Mouse (Mus musculus) liver (tissue): ENCODE data around the gene Rassf6.
"Not testable (repeated sequence)": the region's sequence is repeated elsewhere in the genome, so short reads cannot be mapped to it uniquely, and the experiment has no call there.

Experiments
- DNase-seq: peaks from one replicate; pipeline ENCODE4 v3.0.0-alpha.2; 2020; ENCODE audit warnings: mixed read lengths

The Rassf6 gene

DNA sequence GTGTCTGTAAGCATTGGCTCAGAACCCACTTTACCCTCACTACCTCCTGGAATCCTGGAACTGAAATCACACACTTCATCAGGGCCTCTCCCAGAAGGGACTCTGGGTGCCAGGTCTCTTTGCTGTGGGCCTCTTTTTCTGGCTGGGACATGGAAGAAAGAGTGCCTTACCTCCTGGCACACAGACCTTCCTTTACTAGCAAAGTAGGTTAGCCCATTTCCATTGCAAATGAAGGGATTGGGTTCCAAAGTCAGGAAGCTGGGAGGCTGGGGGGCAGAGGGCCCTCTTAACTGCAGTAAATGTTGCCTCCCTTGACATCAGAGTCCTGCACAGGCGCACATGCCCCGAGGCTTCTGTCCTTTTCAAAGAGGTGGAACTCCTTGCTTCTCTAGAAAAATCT lies 17.2 kb downstream of the Rassf6 start:
- no peak for DNase-seq

DNA sequence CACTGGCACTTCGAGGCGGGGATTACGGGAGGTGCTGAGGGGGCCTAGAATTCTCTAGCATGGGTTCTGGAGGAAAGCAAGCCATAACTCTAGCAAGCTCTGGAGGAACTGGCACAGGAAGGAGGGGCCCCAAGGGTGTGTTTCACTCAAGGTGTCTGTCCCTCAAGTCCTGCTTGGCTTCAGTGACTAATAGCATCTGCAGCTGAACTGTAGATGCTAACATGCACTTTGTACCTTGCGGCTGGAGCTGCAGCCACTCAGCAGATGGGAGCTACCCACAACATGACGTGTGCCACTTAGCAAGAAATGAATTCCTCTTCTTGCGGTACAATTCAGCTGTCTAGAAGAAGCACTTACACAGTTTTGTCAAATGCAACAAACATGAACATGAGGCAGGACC lies 18.7 kb downstream of the Rassf6 start:
- DNase-seq = no peak

DNA sequence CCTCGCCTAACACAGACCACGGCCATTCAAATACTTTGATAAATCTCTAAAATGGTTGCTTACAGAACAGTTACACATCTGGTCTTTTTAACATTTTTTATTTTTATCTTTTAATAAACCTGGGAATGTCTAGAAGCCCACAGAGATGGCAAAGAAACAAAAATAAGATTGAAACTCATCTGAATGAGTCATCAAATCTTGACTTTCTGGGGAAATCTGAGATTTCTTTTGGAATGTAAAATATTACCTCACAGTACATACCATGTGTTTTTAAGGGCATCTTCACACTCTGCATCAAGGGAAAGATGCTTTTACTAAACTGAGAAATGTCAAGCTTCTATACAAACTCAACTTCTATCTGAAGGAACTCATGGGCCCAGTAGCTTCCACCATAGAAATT lies 19.1 kb downstream of the Rassf6 start:
- no peak for DNase-seq

DNA sequence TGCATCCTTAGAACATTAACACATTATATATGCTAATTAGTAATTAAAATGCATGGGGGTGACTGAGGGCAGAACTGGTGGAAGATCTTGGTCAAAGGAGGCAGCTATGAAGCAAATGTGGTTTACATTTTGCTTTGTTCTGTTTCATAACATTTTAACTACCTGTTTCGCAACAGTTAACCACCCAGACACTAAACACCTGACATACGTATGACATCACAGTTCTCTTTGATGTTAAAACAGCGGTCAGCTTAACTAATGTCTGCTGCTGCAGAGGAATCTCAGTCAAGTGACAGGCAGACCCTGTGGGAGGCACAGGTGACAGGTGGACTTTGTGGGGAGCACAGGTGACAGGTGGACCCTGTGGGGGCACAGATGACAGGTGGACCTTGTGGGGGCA lies 22.6 kb downstream of the Rassf6 start:
- no peak for DNase-seq

DNA sequence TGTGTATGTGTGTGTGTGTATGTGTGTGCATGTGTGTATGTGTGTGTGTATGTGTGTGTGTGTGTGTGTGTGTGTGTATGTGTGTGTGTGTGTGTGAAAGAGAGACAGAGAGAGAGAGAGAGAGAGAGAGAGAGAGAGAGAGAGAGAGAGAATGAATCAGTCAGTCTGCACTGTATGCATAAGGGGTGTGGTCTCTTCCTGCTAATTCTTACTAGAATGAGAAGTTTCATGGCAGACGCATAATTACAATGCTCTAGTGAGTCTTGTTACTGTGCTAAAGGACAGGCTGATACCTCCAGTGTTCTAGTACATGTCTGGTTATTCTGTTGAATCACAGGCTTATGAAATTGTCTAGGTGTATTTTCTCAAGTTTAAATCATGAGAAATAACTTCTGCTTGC lies 27.7 kb downstream of the Rassf6 start:
- not testable (repeated sequence) for DNase-seq

DNA sequence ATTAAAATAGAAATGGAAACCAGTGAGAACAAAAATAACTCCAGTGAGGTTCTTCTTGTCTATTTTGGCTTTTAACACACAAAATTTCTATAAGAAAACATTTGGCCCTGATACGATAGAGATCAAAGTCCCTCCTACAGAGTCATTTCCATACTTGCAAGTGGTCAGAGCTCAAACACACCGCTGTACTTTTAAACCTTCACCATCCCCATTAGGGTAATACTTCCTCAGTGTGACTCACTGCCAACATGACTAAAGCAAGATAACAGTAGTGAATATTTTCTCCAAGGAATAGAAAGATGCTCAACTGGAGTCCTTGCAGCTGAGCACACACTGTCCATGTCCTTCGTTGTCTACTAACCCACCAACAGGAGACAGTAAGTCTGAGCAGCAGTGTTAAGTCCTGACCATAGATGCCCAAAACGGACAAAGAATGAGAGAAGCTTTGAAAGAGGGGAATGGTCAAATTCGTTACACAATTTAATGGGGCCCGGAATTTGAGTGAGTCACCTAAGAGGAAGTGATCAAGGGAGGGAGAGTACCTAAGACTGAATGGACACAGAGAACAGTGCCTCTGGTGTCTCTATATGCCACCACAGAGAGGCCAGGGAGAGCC lies 28.4 kb downstream of the Rassf6 start:
- DNase-seq = no peak

DNA sequence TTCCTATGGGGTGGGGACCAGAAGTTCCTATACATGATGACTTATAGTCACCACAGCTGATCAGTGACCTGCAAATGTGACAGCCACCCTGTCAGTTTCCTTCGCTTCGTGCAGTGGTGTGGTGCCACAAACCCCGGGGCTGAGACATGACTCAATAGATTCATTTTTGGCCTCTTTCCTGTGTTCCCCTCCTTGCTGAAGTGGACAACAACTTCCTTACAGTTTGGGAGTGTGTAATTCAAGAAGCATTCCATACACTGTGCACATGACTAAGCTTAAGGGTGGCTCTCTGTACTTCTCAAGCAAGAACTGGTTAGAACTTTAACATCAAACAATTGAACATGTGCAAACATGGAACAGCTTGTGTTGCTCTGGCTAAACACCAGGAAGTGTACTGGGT lies 29.1 kb downstream of the Rassf6 start:
- no peak for DNase-seq

DNA sequence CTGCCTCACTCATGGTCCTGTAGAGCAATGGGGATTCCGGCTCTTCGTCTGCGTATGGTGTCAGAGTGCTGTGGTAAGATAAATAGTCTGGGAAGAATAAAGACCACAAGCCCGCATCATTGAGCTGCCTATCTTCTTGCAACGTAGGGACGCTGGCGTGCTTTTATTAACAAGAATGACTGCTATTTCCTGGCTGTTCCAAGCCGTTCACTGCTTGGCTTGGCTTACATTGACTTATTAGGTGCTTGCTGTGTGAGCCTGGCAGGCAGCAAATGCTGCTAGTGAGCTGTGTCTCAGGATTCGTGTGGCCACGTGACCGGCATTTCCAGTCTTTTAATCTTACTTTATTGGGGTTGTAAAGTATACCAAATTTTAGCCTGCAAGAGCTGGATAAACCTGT lies 31.6 kb downstream of the Rassf6 start:
- DNase-seq = peak; percentile 13

DNA sequence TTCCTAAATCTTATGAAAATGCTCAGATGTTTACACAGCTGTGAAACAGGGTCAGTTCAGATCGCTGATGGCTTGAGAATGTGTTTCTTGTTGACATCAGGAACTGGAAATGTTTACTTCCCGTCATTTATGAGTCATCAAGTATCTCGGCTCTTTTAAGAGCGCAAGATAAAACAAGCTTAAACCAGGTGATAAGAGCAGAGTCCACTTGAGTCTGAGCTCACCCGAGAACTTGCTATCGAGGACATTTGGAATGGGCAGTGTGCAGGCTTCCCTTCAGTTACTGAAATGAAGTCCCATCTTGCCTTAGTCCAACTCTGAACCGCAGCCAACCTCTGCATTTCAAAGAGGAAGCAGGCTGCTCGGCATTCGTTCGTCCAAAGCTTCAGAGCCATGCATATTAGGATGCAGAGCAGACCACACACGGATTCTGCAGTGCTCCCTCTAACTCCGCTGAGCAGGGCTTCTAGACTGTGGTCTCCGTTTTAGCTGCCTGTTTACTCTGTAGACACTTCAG lies 37.0 kb downstream of the Rassf6 start:
- DNase-seq = no peak

DNA sequence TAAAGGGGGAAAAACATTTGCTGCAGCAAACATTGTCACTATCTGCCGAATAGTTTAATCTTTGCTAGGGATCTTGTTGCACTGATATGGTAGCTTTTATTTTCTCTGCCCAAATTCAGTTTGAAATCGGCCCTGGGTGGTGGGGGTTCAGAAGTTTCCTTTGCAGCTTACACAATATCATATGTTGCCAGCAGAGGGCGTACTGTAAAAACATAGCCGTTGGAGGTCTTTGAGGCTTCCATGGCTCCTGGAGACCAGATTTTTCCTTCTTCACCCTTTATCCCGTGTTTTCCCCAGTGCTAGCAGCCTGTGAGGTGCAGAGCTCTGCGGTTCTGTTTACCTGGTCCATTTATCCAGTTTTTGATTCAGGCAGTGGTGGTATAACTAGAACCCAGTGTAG lies 39.0 kb downstream of the Rassf6 start:
- peak; percentile 16 for DNase-seq

DNA sequence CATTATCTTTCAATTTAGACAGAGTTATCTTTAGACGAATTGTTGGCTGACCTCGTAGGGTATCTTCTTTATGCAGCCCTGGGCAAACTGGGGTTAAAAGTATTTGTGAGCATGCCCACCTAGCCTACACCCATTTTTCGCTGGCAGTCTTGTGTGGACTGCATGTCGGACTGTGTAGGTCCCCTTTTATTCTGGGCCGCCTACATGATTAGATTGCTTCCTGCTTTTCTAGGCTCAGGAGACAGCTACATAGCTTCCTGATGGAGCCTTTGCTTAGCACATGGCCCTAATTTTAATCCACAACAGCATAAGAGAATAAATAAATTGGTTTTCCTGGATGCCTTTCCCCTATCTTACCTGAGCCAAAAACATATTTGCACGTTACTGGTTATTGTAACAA lies 44.3 kb downstream of the Rassf6 start:
- DNase-seq = no peak

DNA sequence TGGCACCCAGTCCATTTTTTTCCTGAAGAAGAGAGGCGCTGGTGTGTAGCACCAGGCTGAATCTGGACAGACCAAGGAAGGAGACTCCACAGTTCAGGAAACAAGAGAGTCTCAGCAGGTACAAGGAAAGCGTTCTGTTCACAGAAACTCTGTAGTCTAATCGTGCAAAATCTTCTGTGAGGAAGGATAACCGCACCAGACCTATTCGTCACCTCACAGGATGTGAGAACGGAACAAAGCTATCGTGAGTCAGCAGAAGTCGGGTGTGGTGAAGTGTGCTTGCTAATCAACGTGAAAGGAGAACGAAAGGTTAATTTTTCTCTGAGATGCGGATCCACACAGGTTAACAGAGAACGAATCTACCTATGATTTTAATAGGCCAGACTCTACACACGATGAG lies 45.5 kb downstream of the Rassf6 start:
- peak; percentile 11 for DNase-seq

DNA sequence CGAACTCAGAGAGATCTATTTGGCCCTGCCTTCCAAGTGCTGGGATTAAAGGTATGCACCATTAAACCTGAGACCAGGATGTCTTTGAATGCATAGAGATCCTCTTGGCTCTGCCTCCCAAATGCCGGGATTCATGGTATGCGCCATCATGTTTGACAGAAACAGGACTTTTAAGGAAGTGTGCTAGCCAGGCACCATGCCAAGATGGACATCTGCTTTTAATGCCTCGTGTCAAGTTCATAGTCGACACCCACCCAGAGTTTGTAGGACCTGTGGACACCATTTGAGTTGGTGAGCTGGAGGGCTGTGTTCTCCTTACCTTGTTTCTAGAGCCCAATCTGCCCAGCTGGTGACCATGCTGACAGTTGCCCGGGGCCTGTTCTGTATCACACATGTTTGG lies 48.5 kb downstream of the Rassf6 start:
- no peak for DNase-seq

DNA sequence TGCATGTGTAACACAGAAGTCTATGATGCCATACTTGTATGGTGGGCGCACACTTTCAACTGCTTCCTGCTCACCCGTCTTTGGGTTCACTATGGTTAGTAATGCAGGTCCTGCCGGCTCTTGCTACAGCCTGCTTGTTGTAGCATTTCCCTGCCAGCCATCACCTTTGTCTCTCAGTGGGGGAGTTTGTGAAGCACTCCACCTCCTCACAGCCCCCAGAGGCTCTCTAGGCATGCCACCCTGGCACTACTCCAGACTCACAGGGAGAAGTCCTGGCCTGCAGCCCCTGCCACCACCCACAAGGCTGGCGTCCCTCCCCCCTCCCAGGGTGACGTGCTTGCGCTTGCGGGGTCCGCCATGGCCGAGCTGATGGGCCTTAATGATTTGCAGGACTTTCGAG lies 49.8 kb downstream of the Rassf6 start:
- DNase-seq = no peak

DNA sequence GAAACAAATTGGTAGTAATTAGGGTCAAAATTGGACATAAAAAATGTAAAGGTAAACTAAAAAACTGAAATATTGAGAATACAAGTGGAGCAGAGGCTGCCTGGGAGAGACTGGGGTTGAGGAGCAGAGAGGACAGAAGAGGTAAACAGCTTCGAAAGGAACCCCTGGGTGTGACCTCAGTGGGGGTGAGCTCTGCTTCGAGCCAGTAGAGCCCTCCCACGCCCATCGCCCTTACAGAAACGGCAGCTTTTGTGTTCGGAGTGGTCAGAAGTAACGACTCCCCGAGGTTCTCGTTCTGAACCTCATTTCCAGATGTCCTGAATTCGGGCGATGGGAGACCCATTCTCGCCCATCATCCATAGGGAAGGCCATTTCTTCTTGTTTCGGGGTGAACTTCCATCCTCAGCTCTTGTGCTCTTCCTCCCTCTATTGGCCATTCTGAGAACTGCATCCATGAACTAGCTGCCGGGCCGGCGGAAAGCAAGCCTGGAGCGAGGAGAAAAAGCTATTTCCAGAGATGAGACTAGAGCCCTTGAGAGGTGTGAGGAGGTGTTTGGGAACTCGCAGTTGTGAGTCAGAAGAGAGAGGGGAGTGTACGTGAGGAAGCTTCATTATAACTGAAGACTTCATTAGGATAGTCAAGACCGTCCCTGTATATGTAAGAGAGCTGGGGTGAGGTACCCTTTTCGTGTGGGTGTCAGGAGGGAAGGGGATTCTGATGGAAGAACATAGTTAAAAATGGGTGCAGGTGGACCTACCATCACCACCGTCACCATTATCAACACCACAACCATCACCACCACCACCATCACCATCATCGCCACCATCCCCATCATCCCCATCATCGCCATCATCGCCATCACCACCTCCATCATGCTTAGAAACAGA lies 51.5 kb downstream of the Rassf6 start:
- DNase-seq = peak; percentile 44

DNA sequence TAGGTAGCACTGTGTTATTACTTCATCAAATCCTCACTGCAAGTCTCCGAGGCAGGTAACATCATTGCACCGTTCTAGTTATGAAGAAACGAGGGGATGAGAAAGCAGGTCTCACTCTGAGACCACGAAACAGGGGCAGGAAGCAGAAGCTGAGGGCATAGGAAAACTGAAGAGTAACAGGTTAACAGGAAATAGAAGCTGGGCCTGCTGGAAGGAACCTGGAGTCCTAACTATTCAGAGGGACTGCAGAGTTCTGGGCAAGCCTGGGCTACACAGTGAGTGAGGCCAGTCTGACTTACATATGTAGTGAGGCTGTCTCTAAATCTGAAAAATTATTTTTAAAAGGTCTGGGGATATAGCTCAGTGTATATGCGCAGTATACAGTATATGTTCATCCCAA lies 52.4 kb downstream of the Rassf6 start:
- DNase-seq = no peak

DNA sequence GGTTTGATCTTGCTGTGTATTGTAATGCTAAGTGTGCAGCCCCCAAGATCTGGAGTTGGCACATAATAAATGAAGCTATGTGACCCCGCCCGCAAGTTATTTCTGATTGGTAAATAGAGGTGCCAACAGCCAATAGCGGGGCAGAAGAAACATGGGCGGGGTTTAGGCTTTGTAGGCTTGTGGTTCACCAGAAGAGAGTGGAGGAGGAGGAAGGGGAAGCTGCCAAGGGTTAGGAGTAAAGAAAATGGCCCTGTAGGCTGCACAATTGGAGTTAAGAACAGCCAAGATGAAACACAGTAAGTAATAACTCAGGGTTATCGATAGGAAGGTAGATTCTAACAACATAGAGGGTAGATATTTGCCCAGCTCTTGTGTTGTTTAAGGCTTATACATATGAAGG lies 53.9 kb downstream of the Rassf6 start:
- DNase-seq = no peak

DNA sequence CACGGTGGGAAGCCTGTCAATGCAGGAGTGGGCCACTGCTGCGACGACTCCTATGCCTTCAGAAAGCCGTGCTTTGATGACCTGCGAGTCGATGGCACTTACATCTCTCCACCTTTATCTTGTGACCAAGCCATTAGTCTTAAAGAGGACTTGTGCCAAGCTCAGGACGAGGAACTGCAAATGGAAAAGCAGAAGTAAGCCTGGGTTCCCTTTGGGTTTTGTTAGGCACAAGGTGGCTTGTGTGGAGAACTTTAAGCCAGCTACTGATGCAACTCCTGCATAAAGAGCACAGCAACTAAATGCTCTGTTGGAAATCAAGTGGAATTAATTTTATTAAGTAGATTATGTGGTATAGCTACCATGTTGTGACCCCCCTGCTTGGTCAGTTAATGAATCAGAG lies 55.7 kb downstream of the Rassf6 start:
- no peak for DNase-seq

DNA sequence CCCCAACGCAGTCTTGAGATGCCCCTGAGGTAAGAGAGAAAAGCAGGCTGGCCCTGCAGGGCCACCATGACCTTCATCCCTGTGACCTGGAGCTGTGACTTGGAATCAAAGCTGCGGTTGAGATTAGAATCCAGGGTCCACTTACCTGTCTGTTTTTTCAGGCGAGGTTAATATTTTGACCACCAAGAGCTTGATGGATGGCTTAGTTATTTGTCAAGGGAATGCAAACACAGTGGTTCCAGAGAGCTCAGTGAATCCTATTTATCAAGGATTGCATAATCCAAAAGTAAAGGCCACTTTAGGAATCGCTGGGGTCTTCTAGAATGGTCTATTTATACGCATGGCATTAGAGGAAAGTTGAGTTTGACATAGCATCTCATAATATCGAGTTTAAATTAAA lies 58.3 kb downstream of the Rassf6 start:
- DNase-seq = no peak

DNA sequence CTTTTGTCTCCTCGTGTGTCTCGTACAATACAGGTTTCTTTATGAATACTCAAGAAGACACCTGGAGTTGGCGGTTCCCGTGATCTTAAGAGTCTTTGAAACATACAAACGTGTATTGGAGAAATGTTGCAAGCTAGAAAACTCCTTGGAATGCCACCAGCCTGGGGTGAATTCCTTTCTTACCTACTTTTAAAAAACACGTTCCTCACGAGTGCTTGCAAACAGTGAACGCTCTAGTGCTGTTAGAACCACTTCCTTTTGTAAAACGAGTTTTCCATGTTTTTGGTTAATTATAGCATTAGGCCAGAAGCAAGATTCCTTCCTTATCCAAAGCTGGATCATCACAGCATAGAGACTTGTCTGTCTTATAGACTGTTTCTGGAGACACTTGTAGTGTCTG lies 60.9 kb downstream of the Rassf6 start:
- no peak for DNase-seq

DNA sequence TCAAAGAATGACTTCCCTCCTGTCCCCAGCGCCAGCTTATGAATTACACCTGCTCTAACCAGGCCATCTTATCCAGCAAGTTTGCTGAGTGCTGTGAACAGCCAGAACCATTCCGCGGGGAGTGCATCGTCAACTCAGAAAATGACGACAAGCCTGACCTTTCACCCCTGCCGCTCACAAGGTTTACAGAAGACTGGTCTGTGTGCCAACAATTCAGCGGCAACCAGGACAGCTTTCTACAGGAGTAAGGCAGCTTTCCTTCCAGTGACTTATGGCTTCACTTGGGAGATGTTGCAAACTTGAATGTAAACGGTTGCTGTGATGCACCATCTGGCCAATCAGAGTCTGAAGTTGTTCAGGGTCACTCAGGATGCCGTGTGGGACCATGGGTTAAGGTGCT lies 62.7 kb downstream of the Rassf6 start:
- peak; percentile 15 for DNase-seq

DNA sequence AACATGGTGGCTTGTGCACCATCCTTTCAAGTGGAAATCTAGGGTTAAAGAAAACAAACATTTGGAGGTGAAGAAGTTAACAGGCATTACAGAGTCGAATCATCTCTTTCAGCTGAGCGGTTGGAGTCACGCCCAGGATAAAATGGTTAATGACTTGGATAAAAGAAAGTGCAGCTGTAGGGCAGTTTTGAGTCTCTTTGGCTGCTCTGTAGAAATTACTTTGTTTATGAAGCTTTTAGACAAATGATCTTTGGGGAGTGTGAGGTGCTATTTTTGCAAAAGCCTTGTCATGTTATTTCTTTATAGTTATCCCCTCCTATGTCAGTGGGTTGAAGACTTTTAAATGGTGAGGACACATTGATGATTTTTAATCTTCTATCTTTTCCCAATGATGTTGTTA lies 69.2 kb downstream of the Rassf6 start:
- no peak for DNase-seq

DNA sequence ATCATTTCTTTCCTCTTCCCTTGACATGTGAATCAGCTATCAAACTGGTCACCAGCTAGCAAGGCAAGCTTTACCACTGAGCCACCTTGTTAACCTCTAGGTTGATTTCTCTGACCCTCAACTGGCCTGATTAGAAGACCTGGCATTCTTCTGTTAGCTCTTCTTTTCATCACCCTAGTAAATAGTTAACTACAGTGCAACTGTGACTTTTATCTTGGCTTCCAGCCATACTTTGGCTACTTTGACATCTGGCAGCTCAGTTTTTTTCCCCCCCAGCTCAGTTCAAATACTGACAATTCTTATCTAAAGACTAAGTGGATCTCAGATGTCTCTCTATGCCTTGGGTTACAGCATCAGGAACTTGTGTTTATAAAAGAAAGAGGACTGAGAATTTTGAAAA lies 72.1 kb downstream of the Rassf6 start:
- DNase-seq = no peak

DNA sequence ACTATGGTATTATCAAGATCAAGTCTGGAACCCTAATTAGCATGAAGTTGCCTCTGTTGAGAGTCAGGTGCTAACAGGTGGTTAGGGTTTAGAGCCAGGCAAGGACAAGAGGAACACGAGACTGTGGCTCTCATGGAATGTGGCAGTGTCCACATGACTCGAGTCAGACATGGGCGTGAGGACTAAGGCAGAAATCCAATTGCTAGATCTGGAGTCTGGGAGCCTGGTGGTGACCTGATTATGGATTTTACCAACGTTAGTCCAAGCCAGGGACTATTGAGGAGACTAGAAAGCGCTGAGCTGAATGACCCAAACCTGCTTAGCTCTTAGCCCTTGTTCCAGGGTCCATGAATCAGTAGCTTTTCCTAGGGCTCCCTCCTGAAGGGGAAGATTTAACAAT lies 72.7 kb downstream of the Rassf6 start:
- no peak for DNase-seq

DNA sequence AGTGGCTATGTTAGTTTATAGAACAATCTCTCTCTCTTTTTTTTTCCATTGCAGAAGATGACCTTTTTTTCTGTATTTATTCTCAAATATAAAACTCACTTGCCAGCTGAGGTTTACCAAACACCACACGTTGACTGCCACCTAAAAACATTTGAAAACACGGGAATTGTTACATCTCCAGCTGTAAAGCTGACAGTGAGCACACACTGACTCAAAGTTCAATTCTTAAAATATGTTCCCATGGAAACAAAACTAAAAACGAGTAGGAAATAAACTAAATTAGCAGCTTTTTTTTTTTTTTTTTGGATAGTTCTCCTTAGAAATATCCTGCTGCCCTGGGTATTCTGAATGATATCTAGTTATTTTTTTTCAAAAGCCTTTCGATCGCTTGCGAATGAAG lies 75.3 kb downstream of the Rassf6 start:
- DNase-seq = no peak
